18 mouse cellular contexts compared by ENCODE assay signal in genomic region chr5:5561041-5561706, GRCm38 (mm10). TPM values are rescaled to one million over a fixed set of nuclear protein-coding genes. Genes with fewer than 3 reads are reported as not detected.
DNase-seq lines count a peak whose midpoint lies in the region; ATAC-seq and TF ChIP-seq lines count a peak whose summit lies in the region.
"Had no signal": no experiment of that assay in that cellular context is flagged by ENCODE, and none has a peak within 500 bp of the region (broad histone marks: within the 10 kb centered on the region; RNA-seq: fewer than 3 reads in every experiment).

No protein-coding gene starts in this region.

- peak; percentile 39 for TF ChIP-seq CTCF in liver, postnatal 0 days (IDR thresholded peaks at IDR 0.05; ENCODE audit: low read depth)
- peak; percentile 46 for TF ChIP-seq CTCF in E14TG2a.4 (conservative IDR thresholded peaks at IDR 0.05; ENCODE audit: low read length)
- TF ChIP-seq CTCF in Patski (IDR thresholded peaks at IDR 0.05), result peak; percentile 50

- H3K4me2 ChIP-seq in liver, postnatal 0 days (ENCODE audit: low read depth, low read length), result no peak overlapping the region
- H3K4me2 ChIP-seq: hindbrain, embryonic 12.5 days; limb, embryonic 12.5 days had no signal

- POLR2A ChIA-PET in Patski (lab: Charles Lee), result interaction anchor here (0.7 kb wide), 1 partner anchor 185 kb away, joined by 3 read pairs; no protein-coding TSS in a partner anchor

- no peak for DNase-seq in liver, postnatal 0 days
- DNase-seq in liver (no peak), Patski (ENCODE audit: low read depth, low spot score) (no peak)
- DNase-seq in splenic B cell, adult 2 months (ENCODE audit: low read depth, low spot score), result peak; percentile 19
- DNase-seq in right cerebral cortex, postnatal 4 days, result no peak
- no peak for DNase-seq in T-cell, adult 2 months (ENCODE audit: low spot score)
- DNase-seq: adrenal gland, postnatal 25 days; cerebellum, adult 8-10 months; gastrocnemius, postnatal 14 days; kidney, postnatal 14 days; right cerebral cortex, adult 18-20 months had no signal

- 73% methylated on average over 4 of the region's 4 CpGs for WGBS in liver, postnatal 0 days (ENCODE audit: insufficient replicate concordance)

- no peak overlapping the region for H3K27ac ChIP-seq in liver, postnatal 0 days (ENCODE audit: low read depth)
- H3K27ac ChIP-seq: hindbrain, embryonic 12.5 days; limb, embryonic 12.5 days; lung, embryonic 15.5 days had no signal

- H3K9ac ChIP-seq in liver, postnatal 0 days (replicated peaks), result no peak overlapping the region
- H3K9ac ChIP-seq: hindbrain, embryonic 12.5 days; limb, embryonic 12.5 days; lung, embryonic 15.5 days had no signal

- H3K27me3 ChIP-seq in liver, postnatal 0 days (ENCODE audit: insufficient read depth, low read length), result no peaks in the 10 kb centered on the region
- H3K27me3 ChIP-seq in E14TG2a.4 (ENCODE audit: insufficient read depth, low read length), result no peaks in the 10 kb centered on the region
- H3K27me3 ChIP-seq in Patski, result no peaks in the 10 kb centered on the region
- H3K27me3 ChIP-seq in splenic B cell, adult 2 months (ENCODE audit: control insufficient read depth, insufficient read depth, low read length, poor library complexity, severe bottlenecking), result no peaks in the 10 kb centered on the region
- H3K27me3 ChIP-seq: hindbrain, embryonic 12.5 days; limb, embryonic 12.5 days; lung, embryonic 15.5 days had no signal

- no peak for TF ChIP-seq EP300 in liver, postnatal 0 days (IDR thresholded peaks at IDR 0.05; ENCODE audit: low read depth)

- in situ Hi-C loops in Patski (cut with MboI; ENCODE audit: low pct_unique_long_range_greater_than_20kb), result no loop called here

- peaks cover 6% of the 10 kb centered on the region for H3K4me1 ChIP-seq in liver, postnatal 0 days (ENCODE audit: insufficient read depth)
- H3K4me1 ChIP-seq in E14TG2a.4 (replicated peaks; ENCODE audit: low read depth, low read length), result peaks cover 26% of the 10 kb centered on the region

- H3K9me3 ChIP-seq in liver, postnatal 0 days (ENCODE audit: low read length), result no peaks in the 10 kb centered on the region
- H3K9me3 ChIP-seq in E14TG2a.4 (ENCODE audit: low read length), result no peaks in the 10 kb centered on the region
- H3K9me3 ChIP-seq: hindbrain, embryonic 12.5 days; limb, embryonic 12.5 days; lung, embryonic 15.5 days had no signal

- H3K36me3 ChIP-seq in liver, postnatal 0 days (replicated peaks; ENCODE audit: insufficient read depth, low read length), result no peaks in the 10 kb centered on the region
- H3K36me3 ChIP-seq in E14TG2a.4 (ENCODE audit: insufficient read depth, low read length), result peaks cover 8% of the 10 kb centered on the region; the same call in 1 of the 2 replicates
- H3K36me3 ChIP-seq in splenic B cell, adult 2 months (ENCODE audit: control insufficient read depth, insufficient read depth, low read length, poor library complexity, severe bottlenecking), result no peaks in the 10 kb centered on the region
- H3K36me3 ChIP-seq: hindbrain, embryonic 12.5 days; limb, embryonic 12.5 days; lung, embryonic 15.5 days had no signal

- no peak overlapping the region for H3K4me3 ChIP-seq in liver, postnatal 0 days (ENCODE audit: low read depth, low read length)
- H3K4me3 ChIP-seq in E14TG2a.4 (replicated peaks; ENCODE audit: low read length), result no peak overlapping the region
- H3K4me3 ChIP-seq: hindbrain, embryonic 12.5 days; limb, embryonic 12.5 days had no signal

- CTCF ChIA-PET in Patski (lab: Charles Lee), result interaction anchor here (1.4 kb wide), 1 partner anchor 9 kb away, joined by 4 read pairs; no protein-coding TSS in a partner anchor

- no peak for ATAC-seq in liver, postnatal 0 days
- no peak for ATAC-seq in Patski
- ATAC-seq: activated CD4-positive, CD25-positive, alpha-beta regulatory T cell, adult 4 months; intestine, embryonic 16.5 days; midbrain, embryonic 16.5 days had no signal

RNA-seq across cellular contexts. Expression of gene Gtpbp10, which starts 1.8 kb away (rescaled TPM):
- polyA plus RNA-seq in liver, postnatal 0 days (2015; fragmentation: Nextera tagmentation; extraction: Ambion mirVana), result 9.3 and 9.9 TPM in 2 replicates
- polyA plus RNA-seq in Patski (2021), result 22.1 TPM

RNA-seq across cellular contexts. Expression of gene Gm8773, which starts 12.4 kb away (rescaled TPM):
- 0.11 TPM in 1 of 2 replicates, not detected in the other for polyA plus RNA-seq in liver, postnatal 0 days (2015; fragmentation: Nextera tagmentation; extraction: Ambion mirVana)
- 2.2 TPM for polyA plus RNA-seq in Patski (2021)
- polyA plus RNA-seq: activated CD4-positive, CD25-positive, alpha-beta regulatory T cell, adult 4 months had no signal

RNA-seq across cellular contexts. Expression of gene Cldn12, which starts 46.4 kb away (rescaled TPM):
- 22.3 and 25.1 TPM in 2 replicates for polyA plus RNA-seq in liver, postnatal 0 days (2015; fragmentation: Nextera tagmentation; extraction: Ambion mirVana)
- 60.9 TPM for polyA plus RNA-seq in Patski (2021)
